Mouse (Mus musculus) Patski (cell line): ENCODE measurements around the gene Prkcd. TPM values are rescaled to one million over a fixed set of nuclear protein-coding genes. Genes with fewer than 3 reads are reported as not detected.

ENCODE experiments used
- ATAC-seq: fragments of 100-300 bp; one replicate; pipeline ENCODE4 v1.8.0; 2021
- CTCF ChIA-PET: fragments of 350-600 bp; sonication (Branson Sonifier 250); formaldehyde crosslinking; loops from one replicate; lab custom pipeline; 2022; ENCODE audit warnings: inconsistent platforms; lab: Charles Lee
- POLR2A ChIA-PET: fragments of 350-600 bp; sonication (Branson Sonifier 250); formaldehyde crosslinking; loops from one replicate; lab custom pipeline; 2022; ENCODE audit warnings: antibody characterized with exemption, inconsistent platforms; lab: Charles Lee
- DNase-seq: peaks from one replicate; pipeline ENCODE4 v3.0.0-alpha.2; 2011; ENCODE audit warnings: low read depth, low spot score
- H3K27me3 ChIP-seq: fragments of 371-371 bp; one replicate; pipeline ENCODE4 v1.5.1; 2021
- CTCF ChIP-seq: fragments of 100-300 bp; IDR thresholded peaks from one replicate; pipeline ENCODE4 v1.5.1; 2021
- in situ Hi-C: fragments of 300-500 bp; cut with MboI; formaldehyde crosslinking; loops from 3 replicates; pipeline ENCODE4 v1.11.1; 2018; ENCODE audit warnings: low pct_unique_long_range_greater_than_20kb, mixed read lengths
- polyA plus RNA-seq: library from polyadenylated mRNA; unstranded; gene quantifications from one replicate; pipeline ENCODE4 v1.2.3, GENCODE M21; 2021

Prkcd gene
- polyA plus RNA-seq, 1 experiment from 2014 or later = 68.7 TPM

GRCm38 (mm10) chr14:30638009-30638408, 12.0 kb upstream of the Prkcd start:
- ATAC-seq = no peak
- H3K27me3 ChIP-seq = no peaks in the 10 kb centered on the region
- CTCF ChIA-PET = interaction anchor here (1.2 to 4.1 kb wide), 2 partner anchors 11 to 13 kb away, joined by 4 to 14 read pairs; no protein-coding TSS in a partner anchor
- in situ Hi-C loops = no loop called here
- DNase-seq = no peak
- POLR2A ChIA-PET = no interaction called here
- no peak for TF ChIP-seq CTCF

DNA sequence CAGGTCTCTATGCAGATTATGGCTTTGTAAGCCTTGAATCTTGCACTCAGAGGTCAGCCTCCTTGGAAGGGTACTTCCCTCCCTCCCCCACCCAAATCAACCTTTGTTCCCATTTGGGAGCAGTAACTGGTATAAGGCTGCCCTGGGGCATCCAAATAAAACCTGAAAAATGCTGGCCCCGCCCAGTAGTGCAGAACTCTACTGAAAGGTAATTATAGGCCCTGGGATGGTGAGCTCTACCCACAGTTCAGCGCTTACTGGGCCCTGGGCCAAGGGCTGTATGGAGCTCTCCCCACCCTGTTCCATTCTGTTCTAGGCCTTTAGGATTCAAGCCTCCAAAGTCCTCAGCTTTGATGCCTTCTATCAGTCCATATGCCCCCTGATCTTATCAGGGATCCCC, 11.1 kb upstream of the Prkcd start:
- H3K27me3 ChIP-seq = no peaks in the 10 kb centered on the region
- ChIA-PET POLR2A (no interaction called here), CTCF (interaction anchor here (1.2 to 4.1 kb wide), 2 partner anchors 12 to 14 kb away, joined by 4 to 14 read pairs; no protein-coding TSS in a partner anchor)
- in situ Hi-C loops = no loop called here
- ATAC-seq (no peak), DNase-seq (no peak)
- TF ChIP-seq CTCF = no peak

DNA sequence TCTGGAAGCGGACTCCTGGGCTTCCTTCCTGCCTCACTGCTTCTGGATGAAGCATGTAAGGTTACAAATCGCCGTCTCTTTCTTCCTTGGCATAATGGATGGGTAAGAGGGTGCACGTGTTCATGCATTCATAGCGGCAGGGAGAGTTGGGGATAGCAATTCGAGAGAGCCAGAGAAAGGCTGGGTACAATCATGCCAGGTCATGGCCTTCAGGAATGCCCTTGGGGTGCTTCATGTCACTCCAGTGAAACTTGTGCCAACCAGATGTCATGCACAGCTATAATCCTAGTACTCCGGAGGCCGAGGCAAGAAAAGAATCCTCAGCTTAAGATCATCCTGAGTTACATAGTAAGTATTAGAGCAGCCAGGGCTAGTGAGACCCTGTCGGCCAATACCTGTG, 10.5 kb upstream of the Prkcd start:
- POLR2A ChIA-PET = interaction anchor here (0.6 kb wide), 1 partner anchor 17 kb away, joined by 4 read pairs; no protein-coding TSS in a partner anchor
- DNase-seq (no peak), ATAC-seq (no peak)
- in situ Hi-C loops = no loop called here
- no peaks in the 10 kb centered on the region for H3K27me3 ChIP-seq
- no peak for TF ChIP-seq CTCF
- CTCF ChIA-PET = interaction anchor here (4.1 kb wide), 1 partner anchor 14 kb away, joined by 14 read pairs; no protein-coding TSS in a partner anchor

DNA sequence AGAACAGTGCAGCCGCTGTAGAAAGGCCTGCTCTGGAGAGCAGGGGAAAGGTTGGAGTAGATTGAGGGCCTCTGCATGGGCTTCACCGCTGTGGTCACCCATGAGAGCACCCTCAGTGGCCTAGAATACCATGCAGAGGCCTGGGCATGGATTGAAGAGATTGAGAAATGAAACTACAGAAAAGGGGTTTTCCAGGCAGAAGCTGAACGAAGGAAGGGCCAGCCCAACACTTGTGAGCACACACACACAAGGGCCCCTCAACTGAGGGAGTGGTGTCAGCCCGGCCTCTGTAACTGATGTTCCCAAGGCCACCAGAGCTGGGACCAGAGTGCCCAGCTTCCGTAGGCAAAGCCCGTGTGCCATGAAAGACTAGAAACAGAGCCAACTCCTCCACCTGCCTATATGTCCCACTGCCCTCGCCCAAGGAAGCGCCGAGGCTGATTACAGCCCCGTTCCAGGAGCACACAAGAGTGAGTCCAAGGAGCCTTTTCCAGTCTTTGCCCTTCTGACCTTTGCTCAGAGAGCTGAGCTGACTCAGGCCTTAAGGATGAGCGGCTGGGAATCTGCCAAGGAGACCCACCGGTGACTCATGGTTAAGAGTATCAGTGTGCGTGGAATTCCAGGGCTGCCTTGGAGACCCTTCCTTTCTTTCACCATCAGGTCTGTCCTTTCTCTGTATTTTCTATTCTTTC, 9.4 kb upstream of the Prkcd start:
- ChIA-PET CTCF (interaction anchor here (0.8 to 4.1 kb wide), 3 partner anchors 9 to 42 kb away, joined by 3 to 14 read pairs (median 3); no protein-coding TSS in a partner anchor), POLR2A (interaction anchor here (1.0 kb wide), 1 partner anchor 19 kb away, joined by 4 read pairs; no protein-coding TSS in a partner anchor)
- ATAC-seq (peak; percentile 23), DNase-seq (no peak)
- TF ChIP-seq CTCF = no peak
- in situ Hi-C loops = no loop called here
- H3K27me3 ChIP-seq = no peaks in the 10 kb centered on the region

GRCm38 (mm10) chr14:30634418-30634817, 8.4 kb upstream of the Prkcd start:
- H3K27me3 ChIP-seq = no peaks in the 10 kb centered on the region
- POLR2A ChIA-PET = no interaction called here
- in situ Hi-C loops = no loop called here
- CTCF ChIA-PET = interaction anchor here (1.3 to 4.1 kb wide), 2 partner anchors 16 to 21 kb away, joined by 5 to 14 read pairs; no protein-coding TSS in a partner anchor
- TF ChIP-seq CTCF = no peak
- ATAC-seq (no peak), DNase-seq (no peak)

- TF ChIP-seq CTCF = no peak
- ATAC-seq (no peak), DNase-seq (no peak)
- CTCF ChIA-PET = interaction anchor here (1.3 to 4.1 kb wide), 2 partner anchors 17 to 21 kb away, joined by 5 to 14 read pairs; no protein-coding TSS in a partner anchor
- in situ Hi-C loops = no loop called here
- no peaks in the 10 kb centered on the region for H3K27me3 ChIP-seq
- POLR2A ChIA-PET = no interaction called here
Observed at GRCm38 (mm10) chr14:30633708-30634107, 7.7 kb upstream of the Prkcd start.

DNA sequence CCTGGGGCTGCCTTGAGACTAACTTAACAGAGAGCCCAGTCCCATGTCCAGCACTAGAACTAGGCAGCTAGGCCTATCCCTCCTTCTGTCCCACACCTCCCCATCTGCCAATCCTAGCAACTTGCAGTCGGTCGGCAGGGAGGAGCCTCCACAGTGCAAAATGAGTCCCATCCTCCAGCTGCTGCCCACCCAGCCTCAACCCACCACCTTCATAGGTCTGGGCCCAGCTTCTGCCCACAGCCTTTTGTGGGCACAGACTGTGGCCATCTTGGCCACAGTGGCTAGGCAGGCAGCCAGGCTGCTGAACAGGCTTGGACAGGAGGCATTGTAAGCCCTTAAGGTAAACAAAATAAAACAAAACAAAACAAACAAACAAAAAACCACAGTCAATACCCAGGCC, 5.8 kb upstream of the Prkcd start:
- no peak for ATAC-seq
- POLR2A ChIA-PET = interaction anchor here (0.5 to 1.0 kb wide), 2 partner anchors 23 to 654 kb away, joined by 3 to 6 read pairs; partner anchors contain the start of gene Actr8
- in situ Hi-C loops = no loop called here

GRCm38 (mm10) chr14:30630811-30631576, 5.0 kb upstream of the Prkcd start:
- DNase-seq = no peak
- POLR2A ChIA-PET = interaction anchor here (1.0 kb wide), 1 partner anchor 24 kb away, joined by 3 read pairs; no protein-coding TSS in a partner anchor
- ATAC-seq = no peak
- in situ Hi-C loops = no loop called here
- CTCF ChIA-PET = interaction anchor here (0.7 to 1.3 kb wide), 2 partner anchors 37 to 41 kb away, joined by 4 read pairs; no protein-coding TSS in a partner anchor
- H3K27me3 ChIP-seq = no peaks in the 10 kb centered on the region
- TF ChIP-seq CTCF = no peak

More for the DNA sequence above, 5.8 kb upstream of the Prkcd start:
- TF ChIP-seq CTCF = no peak
- H3K27me3 ChIP-seq = no peaks in the 10 kb centered on the region
- CTCF ChIA-PET = interaction anchor here (1.3 kb wide), 1 partner anchor 38 kb away, joined by 4 read pairs; no protein-coding TSS in a partner anchor
- no peak for DNase-seq

DNA sequence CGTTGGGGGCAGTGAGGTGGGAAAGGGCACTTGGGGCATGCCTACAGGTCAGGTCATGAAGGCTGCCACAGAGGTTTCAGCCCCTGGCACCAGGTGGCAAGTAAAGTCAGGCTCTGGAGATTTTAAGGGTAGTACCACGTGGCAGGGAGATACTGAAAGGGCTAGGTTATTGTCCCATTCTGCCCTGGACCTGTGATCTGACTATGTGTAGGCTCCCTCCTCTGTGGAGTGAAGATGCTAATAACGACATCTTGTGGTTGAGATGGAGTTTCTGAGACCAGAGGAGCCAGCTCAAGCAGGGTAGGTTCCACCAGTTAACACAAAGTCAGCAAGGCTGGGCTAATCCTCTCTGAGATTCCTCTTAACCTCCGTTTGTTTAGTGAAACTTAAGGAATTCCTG, 3.8 kb upstream of the Prkcd start:
- peak; percentile 28 for ATAC-seq
- TF ChIP-seq CTCF = no peak
- CTCF ChIA-PET = interaction anchor here (1.9 kb wide), 1 partner anchor 14 kb away, joined by 5 read pairs; no protein-coding TSS in a partner anchor
- POLR2A ChIA-PET = no interaction called here
- no peaks in the 10 kb centered on the region for H3K27me3 ChIP-seq
- no peak for DNase-seq
- in situ Hi-C loops = no loop called here

DNA sequence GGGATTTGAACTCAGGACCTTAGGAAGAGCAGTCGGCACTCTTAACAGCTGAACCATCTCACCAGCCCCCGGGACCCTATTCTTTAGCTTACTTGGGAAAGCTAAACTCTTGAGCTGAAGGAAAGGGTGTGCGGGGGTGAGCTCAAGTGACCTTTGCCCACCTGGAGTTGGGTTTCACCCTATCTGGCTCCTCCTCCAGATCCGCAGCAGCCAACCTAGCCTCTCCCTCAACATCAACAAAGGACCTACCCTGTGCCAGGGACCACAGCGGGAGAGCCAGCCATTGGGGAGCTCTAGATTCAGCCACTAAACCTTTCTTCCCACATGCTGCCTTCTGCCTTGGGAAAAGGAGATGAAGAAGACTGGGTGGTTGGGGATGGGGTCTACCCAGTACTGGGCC, 2.2 kb upstream of the Prkcd start:
- no peaks in the 10 kb centered on the region for H3K27me3 ChIP-seq
- ATAC-seq = no peak
- DNase-seq = no peak
- ChIA-PET CTCF (interaction anchor here (1.0 to 1.9 kb wide), 3 partner anchors 16 to 44 kb away, joined by 3 to 5 read pairs (median 3); no protein-coding TSS in a partner anchor), POLR2A (no interaction called here)
- in situ Hi-C loops = no loop called here
- no peak for TF ChIP-seq CTCF
